Mouse (Mus musculus): ENCODE measurements at regions not wholly inside any gene's neighbourhood (a gene's known extent, or its start where the extent isn't known, plus 50 kb on each side); places are given as distances from the start of the nearest gene placed in this dataset.

- DNase-seq = no peak
Observed at GRCm38 (mm10) chr3:147537584-147537983, 685.4 kb downstream of the Ttll7 start.

- DNase-seq = no peak
Observed at GRCm38 (mm10) chr3:147532196-147532595, 680.0 kb downstream of the Ttll7 start.

- no peak for DNase-seq
Observed at GRCm38 (mm10) chr3:147531608-147532180, 679.5 kb downstream of the Ttll7 start.

All from gastrocnemius, postnatal 10 days (tissue).